Mouse (Mus musculus) erythroblast, embryonic 14.5 days (primary cell): ENCODE results near the gene Fsd1.

Experiments
- GATA1 ChIP-seq: IDR thresholded peaks from 2 replicates; pipeline ENCODE4 v1.6.1; 2012; ENCODE audit warnings: low read length, inconsistent platforms, mixed read lengths
- TAL1 ChIP-seq: IDR thresholded peaks from 3 replicates; pipeline ENCODE4 v1.6.1; 2012; ENCODE audit warnings: low read length, inconsistent platforms, mixed read lengths

DNA sequence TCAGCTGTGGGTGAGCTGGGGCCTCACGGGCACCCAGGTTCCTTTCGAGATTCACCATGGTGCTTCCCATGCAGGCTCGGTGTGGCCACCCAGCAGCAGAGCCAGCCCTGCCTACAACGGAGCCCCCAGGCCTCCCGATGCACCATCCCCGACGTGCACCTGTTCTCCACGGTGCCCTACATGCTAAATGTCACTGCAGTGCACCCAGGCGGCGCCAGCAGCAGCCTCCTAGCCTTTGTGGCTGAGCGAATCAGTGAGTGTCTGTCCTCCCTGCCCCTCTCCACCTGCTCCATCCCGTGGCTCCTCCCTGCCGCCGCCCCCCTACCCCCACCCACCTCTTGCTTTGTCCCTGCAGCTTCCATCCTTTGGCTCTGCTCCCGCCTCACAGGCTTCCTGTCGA, 32.1 kb upstream of the Fsd1 start:
- TF ChIP-seq TAL1 = no peak
- TF ChIP-seq GATA1 = no peak
